Mouse (Mus musculus): ENCODE results near the gene Ldb2.

DNA sequence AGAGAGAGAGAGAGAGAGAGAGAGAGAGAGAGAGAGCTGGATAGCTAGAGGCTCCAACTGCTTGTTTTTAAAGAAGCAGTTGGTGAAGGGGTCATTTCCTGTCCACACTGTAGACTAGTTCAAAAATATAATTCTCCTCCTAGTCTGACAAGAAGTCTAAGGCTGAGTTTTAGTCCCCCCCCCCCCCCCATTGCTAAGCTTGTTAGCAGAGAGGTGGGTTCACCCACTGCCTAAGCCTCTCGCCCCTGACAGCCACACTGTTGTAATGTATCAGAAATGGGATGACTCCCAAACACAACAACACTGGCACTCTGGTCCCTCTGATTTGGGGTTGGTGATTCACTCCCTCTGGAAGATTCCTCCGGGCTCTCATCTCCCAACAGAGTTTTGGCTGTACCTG lies 381 bp upstream of the Ldb2 start:
- TF ChIP-seq CTCF (IDR thresholded peaks at IDR 0.05; ENCODE audit: control insufficient read depth, insufficient read depth, insufficient read length), result no peak
- TF ChIP-seq USF1 (IDR thresholded peaks at IDR 0.05; ENCODE audit: low read depth), result no peak
- no peak for TF ChIP-seq CEBPB (IDR thresholded peaks at IDR 0.05; ENCODE audit: low read depth)
- no peak for TF ChIP-seq MYOD1 (IDR thresholded peaks at IDR 0.05; ENCODE audit: control insufficient read depth, insufficient read length, low read depth)
- TF ChIP-seq MAX (IDR thresholded peaks at IDR 0.05), result no peak
- TF ChIP-seq MYOG (IDR thresholded peaks at IDR 0.05; ENCODE audit: control insufficient read depth, extremely low read depth, insufficient read length), result no peak
